Comparison of ENCODE assay signal across 22 mouse cellular contexts in genomic region chr8:106727889-106728288, GRCm38 (mm10). TPM values are rescaled to one million over a fixed set of nuclear protein-coding genes. Genes with fewer than 3 reads are reported as not detected.
DNase-seq lines count a peak whose midpoint lies in the region; ATAC-seq lines count a peak whose summit lies in the region.
"Had no signal": no experiment of that assay in that cellular context is flagged by ENCODE, and none has a peak within 500 bp of the region (broad histone marks: within the 10 kb centered on the region; RNA-seq: fewer than 3 reads in every experiment).

No protein-coding gene starts in this region.

- 30% methylated on average over 1 of the region's 1 CpGs for WGBS in hindbrain, embryonic 10.5 days
- WGBS in hindbrain, embryonic 11.5 days, result 34% methylated on average over 1 of the region's 1 CpGs
- WGBS in forebrain, embryonic 12.5 days, result 18% methylated on average over 1 of the region's 1 CpGs
- 10% methylated on average over 1 of the region's 1 CpGs for WGBS in hindbrain, embryonic 14.5 days
- WGBS in midbrain, embryonic 16.5 days, result 27% methylated on average over 1 of the region's 1 CpGs

- ATAC-seq in hindbrain, embryonic 11.5 days (ENCODE audit: low FRiP score), result no peak
- ATAC-seq in forebrain, embryonic 12.5 days (ENCODE audit: low FRiP score), result peak; percentile 62; the same call in 1 of the 2 replicates
- no peak for ATAC-seq in hindbrain, embryonic 14.5 days (ENCODE audit: low FRiP score)
- no peak for ATAC-seq in midbrain, embryonic 16.5 days
- ATAC-seq: intestine, postnatal 0 days had no signal

- H3K27me3 ChIP-seq in hindbrain, embryonic 10.5 days (ENCODE audit: insufficient read depth, poor library complexity, severe bottlenecking), result peaks cover 62% of the 10 kb centered on the region
- H3K27me3 ChIP-seq in hindbrain, embryonic 11.5 days (ENCODE audit: control insufficient read depth, insufficient read depth, low read length), result peaks cover 10% of the 10 kb centered on the region
- no peaks in the 10 kb centered on the region for H3K27me3 ChIP-seq in forebrain, embryonic 12.5 days
- H3K27me3 ChIP-seq in hindbrain, embryonic 14.5 days (ENCODE audit: control insufficient read depth, insufficient read depth, low read length), result peaks cover 11% of the 10 kb centered on the region; the same call in 1 of the 2 replicates
- H3K27me3 ChIP-seq in midbrain, embryonic 16.5 days (ENCODE audit: control insufficient read depth, insufficient read depth, low read depth, low read length), result peaks cover 5% of the 10 kb centered on the region
- H3K27me3 ChIP-seq: CH12.LX; heart, embryonic 12.5 days had no signal

- no peak overlapping the region for H3K9ac ChIP-seq in hindbrain, embryonic 11.5 days (ENCODE audit: low read depth, low read length)
- H3K9ac ChIP-seq in forebrain, embryonic 12.5 days, result no peak overlapping the region
- H3K9ac ChIP-seq in hindbrain, embryonic 14.5 days, result peak overlapping the region; percentile 50
- H3K9ac ChIP-seq in midbrain, embryonic 16.5 days (ENCODE audit: low read depth, low read length), result 0 out of 2 replicates have a peak overlapping the region, but pooled peaks have one; percentile 41

- no peak for DNase-seq in hindbrain, embryonic 10.5 days (ENCODE audit: low spot score)
- no peak for DNase-seq in hindbrain, embryonic 11.5 days (ENCODE audit: low spot score)
- DNase-seq in hindbrain, embryonic 14.5 days (ENCODE audit: low spot score), result no peak
- no peak for DNase-seq in urinary bladder, adult 2 months (ENCODE audit: low spot score)
- no peak for DNase-seq in c-Kit-positive CD71-positive TER-119-positive erythroid progenitor cells, embryonic 14.5 days (ENCODE audit: low spot score)
- DNase-seq in embryo, embryonic 10 days (ENCODE audit: low spot score), result no peak
- DNase-seq: adrenal gland, adult 8-10 months; cerebellum, adult 18-20 months; cerebellum, postnatal 36 days; heart, postnatal 4 days; kidney, postnatal 25 days; lung, adult 2 months; lung, postnatal 4 days; spleen, adult 18-20 months had no signal

- peaks cover 19% of the 10 kb centered on the region for H3K4me1 ChIP-seq in hindbrain, embryonic 10.5 days (replicated peaks)
- H3K4me1 ChIP-seq in hindbrain, embryonic 11.5 days (replicated peaks; ENCODE audit: control insufficient read depth, insufficient read depth, low read length), result no peaks in the 10 kb centered on the region; the same call in 1 of the 2 replicates
- peaks cover 22% of the 10 kb centered on the region for H3K4me1 ChIP-seq in forebrain, embryonic 12.5 days
- peaks cover 16% of the 10 kb centered on the region for H3K4me1 ChIP-seq in hindbrain, embryonic 14.5 days (replicated peaks; ENCODE audit: control insufficient read depth, insufficient read depth, low read length)
- H3K4me1 ChIP-seq in midbrain, embryonic 16.5 days (ENCODE audit: control insufficient read depth, insufficient read depth, low read length), result peaks cover 15% of the 10 kb centered on the region

- H3K9me3 ChIP-seq in hindbrain, embryonic 10.5 days, result peaks cover 3% of the 10 kb centered on the region; the same call in 1 of the 2 replicates
- H3K9me3 ChIP-seq in hindbrain, embryonic 11.5 days (ENCODE audit: control insufficient read depth, low read length), result no peaks in the 10 kb centered on the region
- no peaks in the 10 kb centered on the region for H3K9me3 ChIP-seq in forebrain, embryonic 12.5 days
- H3K9me3 ChIP-seq in hindbrain, embryonic 14.5 days (ENCODE audit: control insufficient read depth, low read length), result no peaks in the 10 kb centered on the region
- 0 out of 2 replicates have a peak, but pooled peaks cover 4% of the 10 kb centered on the region for H3K9me3 ChIP-seq in midbrain, embryonic 16.5 days (replicated peaks; ENCODE audit: control insufficient read depth, low read length, poor library complexity, severe bottlenecking)
- H3K9me3 ChIP-seq: heart, embryonic 12.5 days; limb, embryonic 10.5 days had no signal

- peaks cover 34% of the 10 kb centered on the region for H3K36me3 ChIP-seq in hindbrain, embryonic 10.5 days
- no peaks in the 10 kb centered on the region for H3K36me3 ChIP-seq in hindbrain, embryonic 11.5 days (ENCODE audit: control insufficient read depth, insufficient read depth, low read length)
- peaks cover 7% of the 10 kb centered on the region; the same call in 1 of the 2 replicates for H3K36me3 ChIP-seq in forebrain, embryonic 12.5 days (replicated peaks)
- no peaks in the 10 kb centered on the region; the same call in 1 of the 2 replicates for H3K36me3 ChIP-seq in hindbrain, embryonic 14.5 days (replicated peaks; ENCODE audit: control insufficient read depth, insufficient read depth)
- no peaks in the 10 kb centered on the region for H3K36me3 ChIP-seq in midbrain, embryonic 16.5 days (ENCODE audit: control insufficient read depth, insufficient read depth, low read length)

- no peak overlapping the region for H3K4me2 ChIP-seq in hindbrain, embryonic 11.5 days (replicated peaks; ENCODE audit: low read depth, low read length)
- H3K4me2 ChIP-seq in forebrain, embryonic 12.5 days, result peak overlapping the region; percentile 41
- peak overlapping the region; percentile 35 for H3K4me2 ChIP-seq in hindbrain, embryonic 14.5 days (replicated peaks)
- no peak overlapping the region; the same call in 1 of the 2 replicates for H3K4me2 ChIP-seq in midbrain, embryonic 16.5 days (ENCODE audit: low read length)
- H3K4me2 ChIP-seq: liver, embryonic 11.5 days had no signal

- peak overlapping the region; percentile 38 for H3K4me3 ChIP-seq in hindbrain, embryonic 10.5 days
- H3K4me3 ChIP-seq in hindbrain, embryonic 11.5 days (ENCODE audit: low read depth, low read length), result no peak overlapping the region
- H3K4me3 ChIP-seq in forebrain, embryonic 12.5 days (replicated peaks), result no peak overlapping the region
- H3K4me3 ChIP-seq in hindbrain, embryonic 14.5 days (replicated peaks; ENCODE audit: low read length), result no peak overlapping the region
- no peak overlapping the region for H3K4me3 ChIP-seq in midbrain, embryonic 16.5 days (ENCODE audit: low read depth, low read length)
- H3K4me3 ChIP-seq: erythroblast, embryonic 14.5 days; heart, embryonic 12.5 days; limb, embryonic 10.5 days had no signal

- H3K27ac ChIP-seq in hindbrain, embryonic 10.5 days, result peak overlapping the region; percentile 62; the same call in 1 of the 2 replicates
- H3K27ac ChIP-seq in hindbrain, embryonic 11.5 days (ENCODE audit: low read depth, low read length), result no peak overlapping the region
- peak overlapping the region; percentile 87 for H3K27ac ChIP-seq in forebrain, embryonic 12.5 days
- H3K27ac ChIP-seq in hindbrain, embryonic 14.5 days, result peak overlapping the region; percentile 76
- H3K27ac ChIP-seq in midbrain, embryonic 16.5 days (ENCODE audit: low read length), result peak overlapping the region; percentile 40
- H3K27ac ChIP-seq: limb, embryonic 10.5 days had no signal

RNA-seq across cellular contexts. Expression of gene Tango6, which starts 45.0 kb away (rescaled TPM):
- 12.9 and 13.5 TPM in 2 replicates for polyA plus RNA-seq in hindbrain, embryonic 10.5 days (2016; fragmentation: Nextera tagmentation; extraction: Ambion mirVana)
- 6.2 and 7.2 TPM in 2 replicates for polyA plus RNA-seq in hindbrain, embryonic 11.5 days (2014; fragmentation: Nextera tagmentation; extraction: Ambion mirVana)
- polyA plus RNA-seq in forebrain, embryonic 12.5 days (2016; fragmentation: Nextera tagmentation; extraction: Ambion mirVana), result 8.8 and 9.9 TPM in 2 replicates
- 4.7 and 5.5 TPM in 2 replicates for polyA plus RNA-seq in hindbrain, embryonic 14.5 days (2014; fragmentation: Nextera tagmentation; extraction: Ambion mirVana)
- 6.1 and 6.3 TPM in 2 replicates for polyA plus RNA-seq in midbrain, embryonic 16.5 days (2015; fragmentation: Nextera tagmentation; extraction: Ambion mirVana)
- 4.4 and 5.0 TPM in 2 replicates for polyA plus RNA-seq in urinary bladder, adult 2 months (2012; rRNA removed)

Comparison
In these comparisons a context has a peak if more than half of its experiments do, and no peak if none do; other contexts are left out.
1. H3K4me2 ChIP-seq: peak in forebrain, embryonic 12.5 days (single experiment) and hindbrain, embryonic 14.5 days (single experiment); none in hindbrain, embryonic 11.5 days (single experiment) and midbrain, embryonic 16.5 days (single experiment).
2. H3K9ac ChIP-seq: peak in hindbrain, embryonic 14.5 days (single experiment) and midbrain, embryonic 16.5 days (single experiment); none in hindbrain, embryonic 11.5 days (single experiment) and forebrain, embryonic 12.5 days (single experiment).